Mouse (Mus musculus) natural killer cell, adult 2 months (primary cell): ENCODE data around the gene Pgf.

Experiments used
- DNase-seq, 2 experiments: peaks; one replicate each; pipeline ENCODE4 v3.0.0; 2022; ENCODE audit warnings: low spot score in 2 of 2

The Pgf gene

DNA sequence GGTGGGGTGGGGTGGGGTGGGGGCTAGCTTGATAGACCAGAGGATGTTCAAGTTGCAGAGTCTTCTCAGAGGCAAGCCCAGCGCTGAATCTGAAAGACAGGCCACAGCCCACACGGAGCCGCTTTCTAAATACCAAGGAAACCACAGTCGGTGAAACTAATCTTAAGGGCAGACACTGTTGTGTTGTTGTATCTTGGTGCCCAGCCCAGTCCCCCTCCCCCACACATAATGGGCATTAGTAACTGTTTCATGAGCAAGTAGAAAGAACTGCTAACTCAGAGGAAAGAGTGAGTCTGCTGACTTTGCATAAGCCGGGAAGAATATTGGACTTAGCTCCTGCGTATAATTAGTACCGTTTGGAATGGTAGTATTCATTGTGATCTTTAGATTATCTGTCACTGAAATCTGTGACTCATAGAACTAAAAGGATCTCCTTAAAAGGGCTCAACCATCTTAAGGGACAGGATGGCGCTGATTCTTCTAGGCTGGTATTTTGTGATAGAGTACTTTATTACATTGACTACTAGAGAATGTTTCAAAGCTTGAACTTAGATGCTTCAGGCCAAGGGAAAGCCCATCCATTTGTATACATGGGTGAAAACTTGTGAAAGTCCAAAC, 50.5 kb downstream of the Pgf start:
- DNase-seq, result peak in 1 of 2 experiments; percentile 34

DNA sequence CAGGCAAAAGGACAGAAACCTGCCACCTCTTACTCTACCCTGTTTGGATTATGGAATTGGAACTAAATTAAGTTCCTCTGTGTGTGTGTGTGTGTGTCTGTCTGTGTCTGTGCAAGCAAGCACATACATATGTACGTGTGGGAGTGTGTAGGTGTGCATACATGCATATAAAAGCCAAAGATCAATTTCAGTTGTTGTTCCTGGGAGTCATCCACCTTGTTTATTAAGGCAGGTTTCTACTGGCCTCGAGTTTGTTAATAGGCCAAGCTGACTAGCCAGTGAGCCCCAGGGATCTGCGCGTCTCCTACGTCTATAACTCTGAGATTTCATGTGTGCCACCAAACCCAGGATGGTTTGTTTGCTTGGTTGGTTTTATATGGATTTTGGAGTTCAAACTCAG, 52.8 kb downstream of the Pgf start:
- DNase-seq, result no peak

DNA sequence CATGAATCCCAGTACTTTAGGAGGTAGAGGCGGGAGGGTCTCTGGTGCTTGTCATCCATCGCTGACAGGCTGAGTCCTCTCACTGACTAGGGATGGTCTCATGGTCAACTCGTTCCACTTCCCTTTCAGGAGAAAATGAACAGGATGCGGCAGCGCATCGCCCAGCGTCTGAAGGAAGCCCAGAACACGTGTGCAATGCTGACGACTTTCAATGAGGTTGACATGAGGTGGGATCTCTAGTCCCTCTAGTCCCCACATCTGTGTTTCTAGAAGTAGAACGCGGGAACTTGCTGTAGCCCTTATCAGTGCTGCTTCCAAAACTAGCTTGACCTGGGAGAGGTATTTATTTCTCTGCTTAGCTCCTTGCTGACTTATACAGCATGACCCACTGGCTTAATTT, 53.9 kb downstream of the Pgf start:
- no peak for DNase-seq

DNA sequence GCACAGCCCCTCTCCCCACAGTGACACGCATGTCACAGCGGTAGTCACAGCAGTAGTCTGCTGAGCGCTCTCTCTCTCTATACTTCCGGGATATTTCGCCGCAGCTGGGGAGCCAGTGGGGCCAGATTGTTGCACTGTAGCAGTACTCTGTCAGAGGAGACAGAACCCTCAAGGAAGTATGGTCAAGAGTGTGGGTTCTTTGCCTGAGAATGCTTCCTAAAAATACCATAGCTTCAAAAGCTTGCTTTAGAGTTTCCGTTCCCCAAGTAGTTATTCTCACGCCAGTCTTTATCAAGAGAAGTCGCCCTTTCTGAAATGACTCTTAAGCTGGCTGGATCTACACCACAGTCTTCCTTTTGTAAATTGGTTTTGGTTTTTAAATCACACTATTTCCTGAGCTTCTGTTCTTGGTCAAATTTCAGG, 54.5 kb downstream of the Pgf start:
- DNase-seq, result peak; percentile 31 to 45

DNA sequence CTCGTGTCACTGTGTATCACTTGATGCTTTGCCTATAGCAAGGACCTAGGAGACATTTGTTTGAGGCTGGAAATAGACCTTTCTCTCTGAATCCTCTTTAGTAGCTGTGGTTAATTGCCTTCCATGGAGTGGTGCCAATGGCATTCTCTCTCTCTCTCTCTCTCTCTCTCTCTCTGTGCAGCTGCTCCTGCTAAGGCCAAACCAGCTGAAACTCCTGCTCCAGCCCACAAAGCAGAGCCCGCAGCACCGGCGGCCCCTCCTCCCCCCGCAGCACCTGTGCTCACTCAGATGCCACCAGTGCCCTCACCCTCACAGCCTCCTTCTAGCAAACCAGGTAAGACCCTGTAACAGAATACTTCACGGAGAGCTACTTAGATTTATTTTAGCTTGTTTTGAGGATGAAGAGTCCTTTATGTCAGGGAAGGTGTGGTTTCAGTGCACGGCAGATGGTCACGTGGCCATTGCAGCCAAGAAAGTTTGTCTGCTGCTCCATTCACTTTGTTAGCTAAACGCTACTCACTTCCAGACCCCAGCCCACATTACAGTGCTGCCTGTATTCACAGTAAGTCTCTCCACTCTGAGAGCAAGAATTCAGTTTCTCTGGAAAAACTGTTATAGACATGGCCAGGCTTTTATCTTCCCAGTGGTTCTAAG, 55.7 kb downstream of the Pgf start:
- DNase-seq, result no peak
